Mouse (Mus musculus): ENCODE measurements at regions not wholly inside any gene's neighbourhood (a gene's known extent, or its start where the extent isn't known, plus 50 kb on each side); places are given as distances from the start of the nearest gene placed in this dataset.

DNA sequence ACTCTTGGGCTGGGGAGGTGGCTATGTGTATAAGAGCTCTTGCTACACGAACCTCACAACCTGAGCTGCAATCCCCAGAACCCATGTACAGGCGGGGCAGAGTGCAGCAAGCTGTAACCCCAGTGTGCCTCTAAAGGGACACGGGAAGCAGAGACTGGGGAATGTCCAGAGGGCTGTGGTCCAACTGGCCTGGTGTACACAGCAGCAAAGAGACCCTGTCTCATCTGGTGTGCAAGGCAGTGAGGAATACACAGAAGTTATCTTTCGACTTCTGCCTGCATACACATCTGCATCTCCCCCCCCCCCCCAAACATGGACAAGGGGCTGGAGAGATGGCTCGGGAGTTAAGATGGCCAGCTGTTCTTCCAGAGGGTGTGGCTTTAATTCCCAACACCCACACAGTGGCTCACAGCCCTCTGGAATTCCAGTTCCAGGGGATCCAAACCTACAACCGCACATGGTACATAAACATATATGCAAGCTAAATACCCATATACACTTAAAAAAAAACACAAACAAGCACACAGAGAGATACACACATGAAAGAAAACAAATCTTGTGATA is 86.4 kb downstream of the Vcpkmt start:
- TF ChIP-seq POLR2A (IDR thresholded peaks at IDR 0.05; ENCODE audit: borderline replicate concordance, extremely low read depth, low read depth, low read length) = no peak
- TF ChIP-seq CTCF (IDR thresholded peaks at IDR 0.05; ENCODE audit: insufficient read depth, low read length) = no peak
